Mouse (Mus musculus): ENCODE results near the gene Hgd.

GRCm38 (mm10) chr16:37614540-37614939 is 34.6 kb downstream of the Hgd start:
- no peak for TF ChIP-seq TAL1 (IDR thresholded peaks at IDR 0.05; ENCODE audit: low read length)
- no peak for TF ChIP-seq GATA1 (IDR thresholded peaks at IDR 0.05; ENCODE audit: low read length)
